Mouse (Mus musculus) E14TG2a.4 (cell line): ENCODE measurements at regions not wholly inside any gene's neighbourhood (a gene's known extent, or its start where the extent isn't known, plus 50 kb on each side); places are given as distances from the start of the nearest gene placed in this dataset.

Source experiments
- CTCF ChIP-seq: conservative IDR thresholded peaks from 2 replicates; pipeline ENCODE4 v1.5.1; 2014; ENCODE audit warnings: low read length
- NANOG ChIP-seq: IDR thresholded peaks from 2 replicates; pipeline ENCODE4 v1.6.1; 2014; ENCODE audit warnings: borderline replicate concordance, low read length, mixed read lengths
- POU5F1 ChIP-seq: IDR thresholded peaks from 2 replicates; pipeline ENCODE4 v1.6.1; 2014; ENCODE audit warnings: low read length, borderline replicate concordance

DNA sequence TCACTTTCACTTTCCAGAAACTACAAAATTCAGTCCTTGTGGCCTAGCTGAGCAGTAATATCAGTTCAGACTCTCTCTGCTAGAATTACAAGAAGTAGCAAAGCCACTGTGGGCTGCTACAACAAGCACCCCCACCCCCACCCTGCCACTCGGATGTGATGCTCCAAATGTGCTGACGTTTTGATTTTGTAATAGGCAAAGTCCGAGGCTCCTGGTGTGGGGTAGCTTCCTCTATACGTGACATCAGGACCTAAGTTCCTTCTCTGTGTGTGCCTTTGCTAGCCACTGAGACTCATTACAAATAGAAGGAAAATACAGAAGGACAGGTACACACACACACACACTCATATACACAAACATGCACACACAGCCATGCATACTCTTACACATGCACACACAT is 76.7 kb downstream of the Plk2 start:
- TF ChIP-seq CTCF: no peak
- no peak for TF ChIP-seq NANOG
- TF ChIP-seq POU5F1: no peak
